Mouse (Mus musculus) hindbrain, embryonic 12.5 days (tissue): Measurements from ENCODE around the gene Slc25a17. TPM values are rescaled to one million over a fixed set of nuclear protein-coding genes. Genes with fewer than 3 reads are reported as not detected.

Experiments used
- ATAC-seq: fragments of 200-750 bp; cut with Nextera tagmentation; 2 replicates; pipeline ENCODE4 v1.8.0; 2017; ENCODE audit warnings: moderate TSS enrichment; ENCODE audit not compliant: low FRiP score
- H3K27ac ChIP-seq: fragments of 300-500 bp; sonication (generic); 2 replicates; pipeline ENCODE4 v1.5.1; 2016; ENCODE audit warnings: mild to moderate bottlenecking
- H3K27me3 ChIP-seq: fragments of 300-500 bp; sonication (generic); 2 replicates; pipeline ENCODE4 v1.6.1; 2016; ENCODE audit warnings: mild to moderate bottlenecking
- H3K36me3 ChIP-seq: fragments of 300-500 bp; sonication (generic); 2 replicates; pipeline ENCODE4 v1.6.1; 2016; ENCODE audit warnings: mild to moderate bottlenecking
- H3K4me1 ChIP-seq: fragments of 300-500 bp; sonication (generic); 2 replicates; pipeline ENCODE4 v1.6.1; 2016
- H3K4me2 ChIP-seq: fragments of 300-500 bp; sonication (generic); replicated peaks from 2 replicates; pipeline ENCODE4 v1.6.1; 2016; ENCODE audit warnings: mild to moderate bottlenecking
- H3K4me3 ChIP-seq: fragments of 300-500 bp; sonication (generic); 2 replicates; pipeline ENCODE4 v1.5.1; 2016; ENCODE audit warnings: mild to moderate bottlenecking
- H3K9ac ChIP-seq: fragments of 300-500 bp; sonication (generic); 2 replicates; pipeline ENCODE4 v1.6.1; 2016; ENCODE audit warnings: mild to moderate bottlenecking, moderate library complexity
- H3K9me3 ChIP-seq: fragments of 300-500 bp; sonication (generic); replicated peaks from 2 replicates; pipeline ENCODE4 v1.6.1; 2016; ENCODE audit warnings: mild to moderate bottlenecking
- WGBS: fragments of 180-500 bp; shearing (Covaris S2); methylation state at CpG from one replicate; pipeline ENCODE4 v1.1.7; 2016; 5-methylcytosine and 5-hydroxymethylcytosine counted together
- polyA plus RNA-seq: library from polyadenylated mRNA; unstranded; fragments of >200 nt; fragmentation: Nextera tagmentation; extraction: Ambion mirVana; gene quantifications from 2 replicates; pipeline ENCODE4 v1.2.1, GENCODE M21; 2016

The Slc25a17 gene
- polyA plus RNA-seq: 106 and 111 TPM in 2 replicates

DNA sequence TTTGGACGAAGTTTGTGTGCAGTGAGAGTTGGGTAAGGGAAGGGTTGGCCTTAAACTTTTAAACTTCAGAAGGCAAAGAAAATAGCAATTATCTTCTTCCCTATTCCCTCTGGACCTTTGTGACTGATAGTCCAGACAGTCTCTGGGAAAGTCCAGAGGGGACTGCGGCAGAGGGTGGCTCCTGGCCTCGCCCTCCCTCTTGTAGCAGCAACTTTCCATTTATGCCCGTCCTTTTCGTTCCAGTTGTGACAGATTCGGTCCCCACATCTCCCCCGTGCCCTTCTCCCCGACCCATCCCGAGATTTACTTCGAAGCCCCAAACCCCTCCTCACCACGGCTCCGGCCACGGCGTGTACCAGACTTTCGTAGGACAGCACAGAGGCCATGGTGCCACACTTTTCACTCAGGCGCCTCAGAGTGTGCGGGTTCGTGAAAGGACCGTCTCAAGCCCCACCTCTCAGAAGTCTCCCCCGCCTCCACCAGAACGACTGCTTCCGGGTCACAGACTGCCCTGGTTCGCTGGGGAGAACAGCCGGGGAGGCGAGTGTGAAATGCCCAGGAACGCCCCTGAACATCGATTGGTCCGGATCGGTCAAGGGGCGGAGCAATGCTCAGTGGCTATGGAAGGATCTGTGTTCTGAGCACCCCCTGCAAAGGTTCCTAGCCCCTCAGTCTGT, at the start of gene Slc25a17:
Gene Slc25a17, minus strand, starts transcription at position 468 of the 677 bp plus-strand sequence.
- H3K9me3 ChIP-seq: no peaks in the 10 kb centered on the region
- peaks cover 20% of the 10 kb centered on the region for H3K36me3 ChIP-seq
- H3K4me3 ChIP-seq: peak within 1 kb of the TSS; percentile 71
- ATAC-seq: peak; percentile 99
- peak within 1 kb of the TSS; percentile 80 for H3K27ac ChIP-seq
- H3K4me1 ChIP-seq: peaks cover 22% of the 10 kb centered on the region
- peak within 1 kb of the TSS; percentile 77 for H3K9ac ChIP-seq
- WGBS: under 1% methylated on average over 30 of the region's 30 CpGs
- H3K4me2 ChIP-seq: peak within 1 kb of the TSS; percentile 84
- H3K27me3 ChIP-seq: no peaks in the 10 kb centered on the region

DNA sequence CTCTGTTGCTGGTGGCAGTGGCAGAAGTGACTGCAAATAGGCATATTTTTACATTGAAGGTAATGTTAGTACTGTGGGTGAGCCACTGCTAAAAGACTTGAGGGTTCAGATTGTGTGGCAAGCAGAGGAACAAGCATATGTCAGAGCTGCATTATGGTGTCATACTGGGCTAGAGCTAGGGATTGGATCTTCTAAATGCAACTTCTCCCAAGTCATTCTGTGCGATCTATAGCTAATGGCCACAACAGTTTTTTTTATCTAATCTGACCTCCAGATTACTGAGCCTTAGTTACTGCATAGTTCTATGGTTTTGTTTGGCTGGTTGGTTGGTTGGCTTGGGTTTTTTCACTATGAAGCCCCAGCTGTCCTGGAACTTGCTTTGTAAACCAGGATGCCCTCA, 47.6 kb upstream of the Slc25a17 start, which contains the start of gene Dnajb7:
Gene Dnajb7, minus strand, starts transcription at position 101 of the 400 bp plus-strand sequence.
- ATAC-seq: no peak
- no peaks in the 10 kb centered on the region for H3K36me3 ChIP-seq
- no peak within 1 kb of the TSS for H3K9ac ChIP-seq
- H3K4me3 ChIP-seq: no peak within 1 kb of the TSS
- H3K4me1 ChIP-seq: no peaks in the 10 kb centered on the region
- no peak within 1 kb of the TSS for H3K27ac ChIP-seq
- H3K27me3 ChIP-seq: no peaks in the 10 kb centered on the region
- no peaks in the 10 kb centered on the region for H3K9me3 ChIP-seq
- H3K4me2 ChIP-seq: no peak within 1 kb of the TSS
- 100% methylated on average over 1 of the region's 1 CpGs for WGBS

DNA sequence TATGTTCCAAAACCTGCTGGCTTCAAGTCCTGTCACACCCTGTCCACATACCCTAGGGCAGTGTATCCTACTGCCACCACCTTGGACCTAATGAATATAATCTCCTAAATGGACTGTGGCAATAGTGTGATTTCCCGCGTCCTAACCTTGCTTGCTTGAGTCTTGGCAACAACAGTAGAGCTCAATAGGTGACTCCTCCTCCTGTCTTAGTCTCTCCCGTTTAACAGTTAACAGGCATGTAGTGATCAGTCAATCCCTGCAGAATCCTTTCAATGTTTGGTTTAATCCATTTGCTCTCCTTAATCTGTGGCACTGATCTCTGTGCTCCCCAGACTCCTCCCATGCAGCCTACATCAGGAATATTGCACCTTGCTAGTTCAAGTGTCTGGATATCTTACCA, 44.4 kb upstream of the Slc25a17 start:
- H3K27ac ChIP-seq: no peak overlapping the region
- peaks cover 7% of the 10 kb centered on the region for H3K4me1 ChIP-seq
- no peaks in the 10 kb centered on the region for H3K9me3 ChIP-seq
- no peak overlapping the region for H3K9ac ChIP-seq
- H3K4me3 ChIP-seq: no peak overlapping the region
- no peaks in the 10 kb centered on the region for H3K27me3 ChIP-seq
- H3K36me3 ChIP-seq: no peaks in the 10 kb centered on the region
- H3K4me2 ChIP-seq: no peak overlapping the region
- ATAC-seq: no peak
- 90% methylated on average over 3 of the region's 3 CpGs for WGBS

DNA sequence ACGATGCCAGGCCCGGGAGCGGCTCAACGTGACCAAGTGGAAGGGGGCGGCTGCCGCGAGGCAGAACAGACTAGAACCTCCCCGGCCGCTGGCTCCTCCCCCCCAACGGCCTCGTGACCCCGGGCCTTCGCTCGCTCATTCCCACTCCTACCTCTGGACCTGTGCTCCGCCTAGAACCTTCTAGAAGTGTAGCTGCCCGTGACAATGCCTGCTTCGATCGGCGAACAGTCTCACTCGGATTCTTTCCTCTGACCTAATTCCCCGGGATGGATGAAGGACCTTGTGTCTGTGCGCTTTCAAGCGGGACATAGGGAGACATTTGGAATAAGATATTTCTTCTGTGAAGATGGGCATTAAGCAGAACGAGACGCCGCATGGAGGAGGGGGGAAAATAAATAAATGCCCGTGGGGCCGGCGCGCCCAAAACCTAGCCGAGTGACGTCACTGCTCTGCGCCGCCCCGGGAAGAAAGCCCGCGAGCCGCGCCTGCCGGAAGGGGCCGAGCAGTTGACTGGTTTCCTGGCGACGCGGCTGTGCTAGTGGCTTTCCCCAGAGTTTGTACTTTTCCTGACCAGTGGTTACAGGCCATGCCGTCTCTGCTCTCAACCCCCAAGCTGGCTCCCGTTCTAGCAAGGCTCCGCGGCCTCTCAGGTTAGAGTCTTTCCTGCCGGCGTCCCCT, 39.2 kb upstream of the Slc25a17 start, which contains the start of the genes St13 and Xpnpep3:
Gene St13, minus strand, starts transcription at position 440 of the 678 bp plus-strand sequence.
Gene Xpnpep3, plus strand, starts transcription at position 501 of the 678 bp plus-strand sequence.
- ATAC-seq: peak; percentile 99
- Histone ChIP-seq H3K9ac (peak within 1 kb of the TSS; percentile 95), H3K9me3 (no peaks in the 10 kb centered on the region), H3K36me3 (no peaks in the 10 kb centered on the region), H3K4me3 (peak within 1 kb of the TSS; percentile 91), H3K4me2 (peak within 1 kb of the TSS; percentile 71), H3K27ac (peak within 1 kb of the TSS; percentile 93), H3K4me1 (peaks cover 22% of the 10 kb centered on the region), H3K27me3 (no peaks in the 10 kb centered on the region)
- WGBS: under 1% methylated on average over 50 of the region's 50 CpGs

DNA sequence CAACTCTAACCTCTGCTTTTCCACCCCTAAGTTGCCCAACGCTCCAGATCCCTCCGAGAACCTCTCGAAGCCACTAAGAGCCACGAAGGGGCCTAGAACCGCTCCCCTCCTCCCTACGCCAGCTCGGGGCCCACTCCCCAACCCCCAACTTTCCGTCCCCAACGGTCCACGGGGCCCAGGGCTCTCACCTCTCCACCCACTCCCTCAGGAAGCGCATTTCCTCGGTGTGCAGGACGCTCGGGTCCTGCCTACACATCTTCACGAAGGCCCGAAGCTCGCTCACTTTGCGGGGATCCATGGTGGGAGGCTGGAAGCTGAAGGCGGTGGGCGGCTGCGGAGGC, 38.7 kb upstream of the Slc25a17 start:
- H3K9me3 ChIP-seq: no peaks in the 10 kb centered on the region
- ATAC-seq: no peak; the same call in 1 of the 2 replicates
- H3K4me2 ChIP-seq: peak overlapping the region; percentile 71
- H3K36me3 ChIP-seq: no peaks in the 10 kb centered on the region
- H3K4me3 ChIP-seq: peak overlapping the region; percentile 91
- no peaks in the 10 kb centered on the region for H3K27me3 ChIP-seq
- peaks cover 22% of the 10 kb centered on the region for H3K4me1 ChIP-seq
- H3K9ac ChIP-seq: peak overlapping the region; percentile 95
- H3K27ac ChIP-seq: peak overlapping the region; percentile 93
- under 1% methylated on average over 21 of the region's 21 CpGs for WGBS

DNA sequence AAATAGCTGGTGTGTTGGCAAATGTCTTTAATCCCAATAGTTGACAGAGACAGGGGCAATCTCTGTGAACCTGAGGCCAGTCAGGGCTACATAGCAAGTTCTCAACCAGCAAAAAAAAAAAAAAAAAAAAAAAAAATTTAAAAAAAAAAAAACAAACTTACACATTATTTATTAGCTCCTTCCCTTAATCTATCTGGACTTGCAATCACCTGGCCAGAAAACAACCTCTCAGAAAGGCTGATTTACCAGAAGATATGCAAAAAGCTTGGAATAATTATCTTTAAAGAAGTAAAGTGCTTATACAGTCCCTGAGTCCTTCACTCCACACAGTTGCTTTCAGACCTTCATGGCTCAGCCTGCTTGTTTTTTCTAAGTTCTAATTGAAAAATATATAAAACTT, 37.6 kb upstream of the Slc25a17 start:
- ATAC-seq: no peak
- H3K27me3 ChIP-seq: no peaks in the 10 kb centered on the region
- H3K27ac ChIP-seq: no peak overlapping the region
- H3K36me3 ChIP-seq: no peaks in the 10 kb centered on the region
- H3K4me1 ChIP-seq: peaks cover 22% of the 10 kb centered on the region
- peak overlapping the region; percentile 91 for H3K4me3 ChIP-seq
- H3K9me3 ChIP-seq: no peaks in the 10 kb centered on the region
- H3K4me2 ChIP-seq: peak overlapping the region; percentile 71
- peak overlapping the region; percentile 95; the same call in 1 of the 2 replicates for H3K9ac ChIP-seq

DNA sequence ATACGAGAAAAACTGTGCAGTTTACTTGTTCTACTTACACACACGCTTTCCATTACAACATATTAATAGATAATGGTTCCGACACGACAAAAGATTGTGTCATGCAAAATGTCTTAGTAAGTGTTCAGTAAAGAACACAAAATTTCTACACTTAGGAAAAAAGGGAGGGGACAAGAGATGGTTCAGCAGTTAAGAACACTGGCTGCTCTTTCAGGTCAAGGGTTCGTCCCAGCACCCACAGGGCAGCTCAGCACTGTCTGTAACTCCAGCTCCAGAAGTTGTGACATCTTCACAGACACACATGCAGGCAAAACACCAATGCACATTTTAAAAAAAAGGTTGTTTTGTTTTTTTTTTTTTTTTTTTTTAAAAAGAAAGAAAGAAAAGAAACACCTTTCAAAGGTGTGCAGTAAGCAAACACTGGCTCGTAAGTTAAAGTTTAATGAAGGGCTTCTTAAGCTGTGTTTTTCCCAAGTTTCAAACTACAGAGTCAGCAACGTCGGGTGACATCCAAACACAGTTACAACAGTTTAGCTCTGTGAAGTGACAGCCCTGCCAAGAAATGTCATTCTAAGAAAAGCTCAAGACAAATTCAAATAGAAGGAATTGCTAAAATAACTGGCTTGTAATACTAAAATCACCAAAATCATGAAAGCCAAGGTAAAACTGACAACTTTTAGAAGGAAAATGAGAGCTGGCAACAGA, 33.8 kb upstream of the Slc25a17 start:
- Histone ChIP-seq H3K9me3 (no peaks in the 10 kb centered on the region), H3K36me3 (peaks cover 21% of the 10 kb centered on the region), H3K4me1 (peaks cover 15% of the 10 kb centered on the region), H3K4me2 (no peak overlapping the region), H3K27me3 (no peaks in the 10 kb centered on the region), H3K9ac (no peak overlapping the region), H3K4me3 (no peak overlapping the region), H3K27ac (no peak overlapping the region)
- ATAC-seq: no peak
- 91% methylated on average over 8 of the region's 8 CpGs for WGBS

DNA sequence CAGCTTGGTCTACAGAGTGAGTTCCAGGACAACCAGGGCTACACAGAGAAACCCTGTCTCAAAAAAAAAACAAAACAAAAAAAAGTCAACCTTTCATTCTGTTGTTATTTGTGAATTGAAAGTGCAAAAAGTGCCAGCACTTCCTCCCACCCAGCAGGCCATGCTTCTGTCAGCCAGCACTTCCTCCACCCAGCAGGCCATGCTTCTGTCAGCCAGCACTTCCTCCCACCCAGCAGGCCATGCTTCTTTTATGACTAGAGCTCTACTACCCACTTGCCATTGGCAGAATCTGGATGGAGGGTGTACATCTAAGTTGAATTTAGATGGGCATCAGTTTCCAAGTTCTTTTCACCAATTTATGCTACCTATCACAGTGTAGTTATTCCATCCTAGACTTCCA, 32.4 kb upstream of the Slc25a17 start:
- H3K4me2 ChIP-seq: no peak overlapping the region
- H3K9ac ChIP-seq: no peak overlapping the region
- no peak overlapping the region for H3K4me3 ChIP-seq
- no peak overlapping the region for H3K27ac ChIP-seq
- H3K4me1 ChIP-seq: peaks cover 9% of the 10 kb centered on the region; the same call in 1 of the 2 replicates
- no peak for ATAC-seq
- H3K36me3 ChIP-seq: peaks cover 33% of the 10 kb centered on the region
- H3K27me3 ChIP-seq: no peaks in the 10 kb centered on the region
- no peaks in the 10 kb centered on the region for H3K9me3 ChIP-seq

DNA sequence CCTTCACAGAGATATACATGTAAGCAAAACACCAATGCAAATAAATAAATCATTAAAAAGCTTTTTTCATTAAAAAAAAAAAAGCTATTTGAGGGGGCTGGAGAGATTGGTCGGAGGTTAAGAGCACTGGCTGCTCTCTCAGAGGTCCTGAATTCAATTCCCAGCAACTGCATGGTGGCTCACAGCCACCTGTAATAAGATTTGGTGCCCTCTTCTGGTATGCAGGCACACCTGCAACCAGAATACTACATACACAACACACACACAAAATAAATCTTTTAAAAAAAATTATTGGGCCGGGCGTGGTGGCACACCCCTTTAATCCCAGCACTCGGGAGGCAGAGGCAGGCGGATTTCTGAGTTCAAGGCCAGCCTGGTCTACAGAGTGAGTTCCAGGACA, 25.7 kb upstream of the Slc25a17 start:
- 97% methylated on average over 5 of the region's 5 CpGs for WGBS
- no peak overlapping the region for H3K9ac ChIP-seq
- H3K9me3 ChIP-seq: no peaks in the 10 kb centered on the region
- no peaks in the 10 kb centered on the region for H3K27me3 ChIP-seq
- H3K4me1 ChIP-seq: no peaks in the 10 kb centered on the region
- peaks cover 83% of the 10 kb centered on the region for H3K36me3 ChIP-seq
- no peak overlapping the region for H3K4me3 ChIP-seq
- no peak overlapping the region for H3K4me2 ChIP-seq
- H3K27ac ChIP-seq: no peak overlapping the region
- ATAC-seq: no peak

DNA sequence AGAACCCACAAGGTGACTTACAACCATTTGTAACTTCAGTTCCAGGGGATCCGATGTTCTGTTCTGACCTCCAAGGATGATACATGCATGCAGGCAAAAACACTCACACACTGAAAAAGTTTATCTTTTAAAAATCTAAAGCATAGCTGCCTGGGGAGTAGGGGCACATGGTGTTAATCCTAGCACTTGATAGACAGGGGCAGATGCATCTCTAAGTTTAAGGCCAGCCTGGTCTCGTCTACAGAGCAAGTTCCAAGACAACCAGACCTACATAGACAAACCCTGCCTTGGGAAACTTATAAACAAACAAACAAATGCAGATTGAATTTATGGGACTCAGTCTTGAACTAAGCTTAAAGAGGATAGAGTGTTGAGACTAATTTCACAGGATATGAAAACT, 18.2 kb upstream of the Slc25a17 start:
- H3K4me1 ChIP-seq: no peaks in the 10 kb centered on the region

DNA sequence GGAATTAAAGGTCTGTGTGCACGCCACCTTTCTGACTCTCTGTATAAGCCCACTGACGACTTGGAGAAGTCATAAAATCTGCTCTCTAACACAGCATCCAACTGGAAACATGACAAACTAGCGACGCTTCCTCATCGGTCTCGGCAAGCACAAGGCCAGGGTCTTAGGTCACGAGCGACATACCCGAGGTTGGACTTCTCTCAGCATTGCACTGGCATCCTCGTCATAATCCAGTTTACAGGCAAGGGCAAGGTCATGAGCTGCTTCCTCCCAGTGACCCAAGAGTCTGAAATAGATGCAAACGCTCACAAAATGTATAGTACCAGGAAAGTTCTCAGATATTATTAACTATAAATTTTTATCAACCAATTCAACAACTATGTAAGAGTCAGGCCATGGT, 14.0 kb upstream of the Slc25a17 start:
- WGBS: 92% methylated on average over 11 of the region's 11 CpGs
- H3K27me3 ChIP-seq: no peaks in the 10 kb centered on the region
- ATAC-seq: no peak
- no peak overlapping the region for H3K27ac ChIP-seq
- no peaks in the 10 kb centered on the region for H3K4me1 ChIP-seq
- H3K4me3 ChIP-seq: no peak overlapping the region
- H3K4me2 ChIP-seq: no peak overlapping the region
- no peak overlapping the region for H3K9ac ChIP-seq
- no peaks in the 10 kb centered on the region for H3K9me3 ChIP-seq
- H3K36me3 ChIP-seq: peaks cover 69% of the 10 kb centered on the region

More for the DNA sequence above, 18.2 kb upstream of the Slc25a17 start:
- 88% methylated on average over 2 of the region's 2 CpGs for WGBS
- no peak overlapping the region for H3K9ac ChIP-seq
- no peaks in the 10 kb centered on the region for H3K9me3 ChIP-seq
- peaks cover 61% of the 10 kb centered on the region for H3K36me3 ChIP-seq
- no peak for ATAC-seq
- H3K4me3 ChIP-seq: no peak overlapping the region
- H3K27me3 ChIP-seq: no peaks in the 10 kb centered on the region
- no peak overlapping the region for H3K27ac ChIP-seq
- H3K4me2 ChIP-seq: no peak overlapping the region

DNA sequence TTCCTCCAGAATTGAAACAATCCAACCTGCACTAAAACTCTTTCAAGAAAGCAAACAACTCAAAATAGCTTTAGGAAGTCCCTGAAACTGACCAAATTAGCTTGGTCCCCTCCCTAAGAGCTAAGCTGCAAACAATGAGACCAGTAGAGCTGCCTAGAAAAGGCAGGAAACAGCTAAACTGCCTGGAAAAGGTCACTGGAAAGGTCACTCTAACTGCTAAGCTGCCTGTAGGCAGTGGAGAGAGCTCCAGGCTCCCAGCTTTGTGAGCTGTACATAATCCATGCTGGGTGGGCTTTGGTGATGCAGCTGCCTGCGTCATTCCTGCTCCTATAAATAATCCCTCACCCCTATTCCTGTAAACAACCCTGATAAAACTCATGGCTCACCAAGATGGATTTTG, 9.7 kb upstream of the Slc25a17 start:
- no peak for ATAC-seq
- H3K9ac ChIP-seq: no peak overlapping the region
- peaks cover 79% of the 10 kb centered on the region for H3K36me3 ChIP-seq
- no peaks in the 10 kb centered on the region for H3K9me3 ChIP-seq
- no peak overlapping the region for H3K4me3 ChIP-seq
- WGBS: 71% methylated on average over 1 of the region's 1 CpGs
- H3K27me3 ChIP-seq: no peaks in the 10 kb centered on the region
- H3K4me2 ChIP-seq: no peak overlapping the region
- no peaks in the 10 kb centered on the region for H3K4me1 ChIP-seq
- no peak overlapping the region for H3K27ac ChIP-seq
